Mouse (Mus musculus): ENCODE data around the gene Mettl6.

Gene Mettl6

DNA sequence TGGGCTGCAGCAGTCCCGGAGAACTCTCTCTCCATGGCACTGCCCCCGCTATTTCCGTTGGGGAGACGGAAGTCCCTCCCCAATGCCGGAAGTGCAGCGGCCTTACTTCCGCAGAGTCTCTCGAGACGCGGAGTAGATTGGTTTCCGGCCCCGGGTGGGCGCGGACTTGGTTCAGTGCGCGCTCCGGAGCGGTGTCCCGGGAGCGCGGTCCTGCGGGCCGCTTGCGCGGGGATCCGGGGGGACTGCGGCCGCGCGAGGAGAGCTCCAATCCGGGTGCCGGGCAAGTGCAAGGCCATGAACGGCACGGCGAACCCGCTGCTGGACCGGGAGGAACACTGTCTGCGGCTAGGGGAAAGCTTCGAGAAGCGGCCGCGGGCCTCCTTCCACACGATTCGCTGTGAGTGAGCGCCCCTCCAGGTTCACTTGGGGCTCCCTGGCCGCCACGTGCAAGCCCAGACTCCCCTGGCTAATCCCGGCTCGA is at the start of gene Mettl6:
TSS of gene Mettl6 (minus strand) at position 66 of the 481 bp plus-strand sequence.
- peak; percentile 91 to 92 for DNase-seq (ENCODE audit: low spot score in 2 of 2)

- DNase-seq (ENCODE audit: low spot score in 2 of 2): no peak
Observed at GRCm38 (mm10) chr14:31543885-31544442, 49.1 kb upstream of the Mettl6 start.

DNA sequence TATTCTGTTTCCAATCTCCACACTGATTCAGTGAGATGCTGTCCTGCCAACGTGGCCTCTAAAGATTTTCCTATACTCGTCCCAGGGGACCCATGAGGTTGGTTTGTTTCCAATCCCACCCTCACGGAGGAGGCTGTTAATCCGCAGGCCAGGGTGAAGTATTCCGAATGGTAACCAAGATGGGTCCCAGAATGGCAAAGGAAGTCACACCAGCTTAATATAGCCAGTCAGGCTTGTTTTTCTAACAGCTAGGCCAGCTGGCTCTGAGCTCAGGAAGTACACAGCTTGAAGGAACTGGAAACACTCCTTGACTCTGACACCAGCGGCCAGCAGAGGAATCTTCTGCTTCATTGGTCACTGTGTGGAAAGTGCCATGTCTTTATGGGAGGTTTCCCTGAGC is 42.5 kb upstream of the Mettl6 start:
- peak; percentile 22 to 55 for DNase-seq (ENCODE audit: low spot score in 2 of 2)

GRCm38 (mm10) chr14:31532656-31533055 is 37.8 kb upstream of the Mettl6 start:
- DNase-seq (ENCODE audit: low spot score in 2 of 2): no peak

DNA sequence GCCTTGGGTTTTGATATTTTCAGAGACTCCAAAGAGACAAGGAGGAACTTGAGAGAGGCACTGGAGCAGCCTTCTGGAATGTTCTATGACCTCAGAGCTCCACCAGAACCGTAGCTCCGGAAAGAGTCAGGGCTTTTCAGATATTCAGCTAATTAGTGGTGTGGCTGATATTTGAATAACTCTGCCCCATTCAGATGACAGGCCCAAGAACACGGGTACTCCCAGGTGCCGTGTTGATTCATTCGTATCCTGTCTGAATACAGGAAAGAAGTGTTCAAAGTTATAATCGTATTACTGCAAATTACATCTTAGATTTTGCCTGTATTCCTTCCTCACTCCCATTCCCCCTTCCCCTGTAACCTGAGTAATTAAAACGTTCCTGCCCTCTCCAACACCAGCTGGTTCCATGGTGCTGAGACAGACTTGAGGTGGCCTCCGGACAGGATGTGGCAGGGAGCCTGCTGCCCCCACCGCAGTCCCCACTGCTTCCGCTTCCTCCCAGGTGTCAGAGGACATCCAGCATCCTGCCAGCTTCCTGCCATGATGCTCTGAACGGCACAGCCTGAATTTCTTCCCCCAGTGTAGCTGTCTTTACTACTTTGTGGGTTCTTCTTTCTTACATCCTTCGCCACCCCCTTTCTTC is 36.8 kb upstream of the Mettl6 start:
- DNase-seq (ENCODE audit: low spot score in 2 of 2): peak; percentile 13 to 41

GRCm38 (mm10) chr14:31530847-31531246 is 36.0 kb upstream of the Mettl6 start:
- no peak for DNase-seq (ENCODE audit: low spot score in 2 of 2)

DNA sequence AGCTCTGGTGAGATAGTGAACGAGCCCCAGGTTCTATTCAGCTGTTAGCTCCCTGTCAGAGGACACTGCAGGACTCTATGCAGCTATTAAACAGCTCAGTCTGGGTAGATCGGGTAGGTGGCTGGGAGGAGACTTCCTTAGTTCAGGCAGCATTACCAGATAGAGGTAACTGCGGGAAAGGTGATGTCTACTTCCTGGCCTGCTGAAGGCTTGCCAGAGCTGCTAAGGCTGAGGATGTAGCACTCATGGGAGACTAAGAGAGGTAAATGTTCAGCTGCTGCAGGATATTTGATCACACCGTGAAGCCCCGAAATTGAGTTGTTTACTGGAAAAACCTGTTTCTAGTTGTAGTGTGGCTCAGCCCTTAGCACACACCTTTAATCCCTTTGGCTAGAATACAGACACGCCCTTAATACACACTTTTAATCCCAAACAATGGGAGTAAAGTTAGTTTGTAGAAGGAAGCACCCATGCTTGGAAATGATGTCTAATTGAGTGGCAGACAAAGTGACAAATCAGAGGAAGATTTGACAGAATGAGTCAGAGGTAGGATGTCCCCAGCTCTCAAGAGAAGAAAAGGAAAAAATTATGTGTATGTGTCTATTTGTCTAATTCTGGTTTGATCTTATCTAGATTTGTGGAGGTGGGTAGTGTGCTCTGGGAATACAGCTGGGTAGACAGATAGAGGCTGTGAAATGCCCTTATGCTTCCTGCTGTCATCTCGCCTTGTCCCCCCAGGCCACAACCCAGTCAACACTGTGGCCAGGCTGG is 30.4 kb upstream of the Mettl6 start:
- no peak for DNase-seq (ENCODE audit: low spot score in 2 of 2)

- DNase-seq (ENCODE audit: low spot score in 2 of 2): no peak
Observed at GRCm38 (mm10) chr14:31521318-31521717, 26.5 kb upstream of the Mettl6 start.

GRCm38 (mm10) chr14:31519165-31519564 is 24.3 kb upstream of the Mettl6 start:
- DNase-seq (ENCODE audit: low spot score in 2 of 2): no peak

DNA sequence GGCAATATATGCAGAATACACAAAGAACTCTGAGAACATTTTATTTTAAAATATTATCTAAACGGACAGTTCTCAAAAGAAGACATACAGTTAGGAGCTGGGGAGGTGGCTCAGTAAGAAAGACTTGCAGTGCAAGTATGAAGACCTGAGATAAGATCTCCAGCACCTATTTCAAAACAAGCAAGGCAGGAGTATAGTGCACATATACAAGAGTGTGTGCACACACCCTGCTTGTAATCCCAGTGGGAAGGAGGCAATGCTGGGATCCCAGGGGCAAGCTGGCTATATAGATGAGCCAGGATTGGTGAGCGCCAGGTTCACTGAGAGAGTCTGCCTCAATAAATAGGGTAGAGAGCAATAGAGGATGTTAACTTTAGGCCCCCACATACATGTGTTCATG is 21.1 kb upstream of the Mettl6 start:
- DNase-seq (ENCODE audit: low spot score in 2 of 2): no peak

DNA sequence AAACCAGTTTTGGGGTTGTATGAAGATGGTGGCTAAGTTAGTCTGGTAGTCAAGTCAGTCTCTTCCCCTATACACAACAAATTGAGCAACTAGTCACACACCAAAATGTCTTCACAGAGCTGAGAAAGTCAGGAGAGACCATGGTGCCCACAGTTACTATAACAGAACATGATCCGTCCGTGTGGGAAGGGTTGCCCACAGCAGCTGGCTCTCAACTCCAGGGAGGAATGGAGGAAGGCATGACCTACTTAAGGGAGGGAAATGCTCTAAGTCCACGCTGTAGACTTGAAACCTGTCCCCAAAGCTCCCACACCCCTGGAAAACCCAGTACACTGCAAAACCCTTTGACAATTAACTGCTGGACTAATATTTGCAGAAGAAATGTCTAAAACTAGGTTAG is 15.5 kb upstream of the Mettl6 start:
- no peak for DNase-seq (ENCODE audit: low spot score in 2 of 2)

- peak in 1 of 2 experiments; percentile 23 for DNase-seq (ENCODE audit: low spot score in 2 of 2)
Observed at GRCm38 (mm10) chr14:31509911-31510310, 15.1 kb upstream of the Mettl6 start.

DNA sequence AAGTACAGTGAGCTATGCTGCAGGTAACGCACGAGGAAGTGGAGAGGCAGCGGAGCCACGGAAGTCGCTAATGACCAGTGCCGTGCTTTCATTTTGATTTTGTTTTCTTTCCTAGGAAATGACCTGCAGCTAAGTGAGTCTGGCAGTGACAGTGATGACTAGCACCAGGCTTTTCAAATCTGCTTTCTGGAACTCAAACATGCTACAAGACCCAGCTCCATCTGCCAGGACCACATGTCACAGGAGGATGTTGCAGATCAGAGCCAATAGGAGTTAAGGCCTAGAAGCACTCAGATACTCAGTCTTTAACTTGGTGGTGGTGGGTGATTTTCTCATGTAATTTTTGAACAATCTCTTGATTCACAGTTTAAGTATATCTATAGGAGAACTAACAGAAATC is 11.6 kb upstream of the Mettl6 start:
- DNase-seq (ENCODE audit: low spot score in 2 of 2): no peak

DNA sequence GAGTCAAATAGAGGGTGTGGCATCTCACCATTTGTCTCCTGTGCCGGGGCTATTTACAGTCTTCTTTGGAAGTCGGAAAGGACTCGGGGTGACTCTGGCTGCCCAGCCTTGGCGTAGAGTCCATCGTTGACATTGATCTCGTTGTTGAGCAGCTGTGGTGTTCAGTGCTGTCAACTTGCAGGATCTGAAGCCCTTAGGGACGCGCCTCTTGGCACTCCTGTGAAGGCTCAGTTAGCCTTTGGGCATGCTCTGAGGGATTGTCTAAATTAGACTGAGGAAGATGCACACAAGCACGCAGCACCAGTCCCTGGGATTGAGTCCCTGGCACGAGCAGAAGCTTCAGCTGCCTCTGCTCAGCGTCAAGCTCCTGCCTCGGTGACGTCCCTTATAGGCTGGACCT is 8.6 kb upstream of the Mettl6 start:
- DNase-seq (ENCODE audit: low spot score in 2 of 2): peak in 1 of 2 experiments; percentile 20

DNA sequence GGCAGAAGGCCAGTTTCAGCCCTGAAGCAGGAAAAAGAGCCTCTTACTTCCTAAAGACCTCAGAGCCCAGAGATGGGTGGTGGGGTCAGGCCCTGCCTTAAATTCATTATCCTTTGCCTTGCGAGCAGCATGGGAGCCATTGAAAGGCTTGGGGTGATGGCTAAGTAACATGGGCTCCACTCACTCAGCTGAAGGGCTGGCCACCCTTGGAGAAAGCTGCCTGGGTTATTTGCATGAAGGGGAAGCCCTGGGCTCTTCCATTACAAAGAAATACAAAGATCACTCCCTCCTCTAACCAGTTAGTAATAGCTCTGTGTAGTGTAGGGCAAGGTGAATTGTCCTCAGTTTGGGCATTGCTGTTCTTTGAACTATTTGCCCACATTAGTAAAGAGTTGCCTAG is 4.7 kb upstream of the Mettl6 start:
- no peak for DNase-seq (ENCODE audit: low spot score in 2 of 2)

DNA sequence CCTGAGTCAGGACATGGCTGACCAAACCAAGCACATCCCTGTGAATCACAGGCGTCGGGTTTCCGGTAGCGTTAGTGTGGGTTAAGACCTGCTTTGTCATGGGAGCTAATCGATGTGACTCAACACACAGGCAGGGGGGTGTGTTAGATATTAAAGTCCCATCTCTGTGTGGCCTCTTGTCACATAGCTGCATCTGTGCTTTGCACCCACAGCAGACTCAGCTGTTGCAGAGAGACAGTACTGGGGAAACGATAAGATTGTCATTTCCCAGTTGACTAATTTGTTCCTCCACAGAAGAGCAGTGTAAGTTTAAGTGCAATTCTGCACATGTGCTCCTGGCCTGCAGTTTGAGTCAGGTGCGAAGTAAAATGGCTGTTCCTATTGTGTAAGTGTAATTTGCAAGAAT is 1.4 kb upstream of the Mettl6 start:
- DNase-seq (ENCODE audit: low spot score in 2 of 2): no peak

GRCm38 (mm10) chr14:31495538-31495937 is 698 bp upstream of the Mettl6 start:
- DNase-seq (ENCODE audit: low spot score in 2 of 2): no peak

DNA sequence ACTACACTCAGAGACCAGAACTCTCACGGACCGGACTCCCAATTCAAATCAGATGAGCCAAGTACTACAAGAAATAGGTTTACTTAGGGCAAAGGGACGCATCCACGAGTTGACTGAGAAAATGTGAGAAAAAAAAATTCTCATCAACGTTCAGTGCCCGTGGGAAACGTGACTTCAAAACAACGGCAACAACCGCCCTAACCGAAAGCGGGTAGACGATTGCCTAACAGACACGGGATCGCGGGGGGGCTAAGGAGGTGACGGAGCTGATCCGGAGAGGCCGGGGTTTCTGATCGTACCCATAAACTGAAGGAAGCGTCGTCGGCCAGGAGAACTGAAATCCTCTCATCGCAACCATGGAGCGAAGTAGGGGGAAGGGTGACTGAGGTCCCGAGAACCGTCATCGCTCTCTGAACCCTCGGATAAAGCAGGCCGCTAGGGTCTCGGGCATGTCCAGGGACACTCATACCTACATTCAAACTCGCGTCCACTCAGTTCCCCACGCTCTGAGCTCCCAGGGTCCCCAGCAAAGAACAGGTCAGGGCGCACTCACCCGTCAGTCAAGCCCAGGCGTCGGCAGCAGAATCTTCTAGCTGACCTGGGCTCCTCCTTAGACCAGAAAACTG is 378 bp downstream of the Mettl6 start, which contains the start of gene Eaf1:
TSS of gene Eaf1 (plus strand) at position 51 of the 626 bp plus-strand sequence.
- DNase-seq (ENCODE audit: low spot score in 2 of 2): no peak

- DNase-seq (ENCODE audit: low spot score in 2 of 2): no peak
Observed at GRCm38 (mm10) chr14:31493901-31494300, 939 bp downstream of the Mettl6 start.

GRCm38 (mm10) chr14:31488055-31488454 is 6.8 kb downstream of the Mettl6 start:
- DNase-seq (ENCODE audit: low spot score in 2 of 2): no peak

GRCm38 (mm10) chr14:31486465-31486864 is 8.4 kb downstream of the Mettl6 start:
- no peak for DNase-seq (ENCODE audit: low spot score in 2 of 2)

DNA sequence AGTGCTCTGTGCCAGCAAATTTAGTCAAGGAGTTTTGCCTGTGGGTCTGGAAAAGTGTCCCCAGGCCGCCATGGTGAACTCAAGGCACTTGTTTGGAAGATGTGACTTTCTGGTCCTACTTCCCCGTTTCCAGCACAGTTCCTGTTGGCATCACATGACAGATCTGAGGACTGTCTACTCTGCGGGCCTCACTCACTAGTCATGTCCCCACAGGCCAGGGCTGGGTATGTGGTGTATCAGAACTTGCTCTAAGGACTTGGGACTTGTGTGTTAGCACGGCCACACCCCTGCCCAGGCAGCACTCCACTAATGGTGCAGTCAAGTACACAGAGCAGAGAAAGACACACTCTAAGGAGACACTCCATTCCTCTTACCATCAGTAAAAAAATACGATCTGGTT is 12.4 kb downstream of the Mettl6 start:
- DNase-seq (ENCODE audit: low spot score in 2 of 2): no peak

Measured in heart, adult 9 months (tissue).